Mouse (Mus musculus) lung, postnatal 14 days (tissue): Measurements from ENCODE around the gene Bcl2.
A peak's percentile ranks its signal among the peaks of the same experiment; 100 is the strongest.
"Not testable (repeated sequence)": the region's sequence is repeated elsewhere in the genome, so short reads cannot be mapped to it uniquely, and the experiment has no call there.

ENCODE experiments used
- DNase-seq: peaks from one replicate; pipeline ENCODE4 v3.0.0; 2021

Bcl2 gene

GRCm38 (mm10) chr1:106549025-106549424 is 165.0 kb downstream of the Bcl2 start:
- DNase-seq, result no peak

DNA sequence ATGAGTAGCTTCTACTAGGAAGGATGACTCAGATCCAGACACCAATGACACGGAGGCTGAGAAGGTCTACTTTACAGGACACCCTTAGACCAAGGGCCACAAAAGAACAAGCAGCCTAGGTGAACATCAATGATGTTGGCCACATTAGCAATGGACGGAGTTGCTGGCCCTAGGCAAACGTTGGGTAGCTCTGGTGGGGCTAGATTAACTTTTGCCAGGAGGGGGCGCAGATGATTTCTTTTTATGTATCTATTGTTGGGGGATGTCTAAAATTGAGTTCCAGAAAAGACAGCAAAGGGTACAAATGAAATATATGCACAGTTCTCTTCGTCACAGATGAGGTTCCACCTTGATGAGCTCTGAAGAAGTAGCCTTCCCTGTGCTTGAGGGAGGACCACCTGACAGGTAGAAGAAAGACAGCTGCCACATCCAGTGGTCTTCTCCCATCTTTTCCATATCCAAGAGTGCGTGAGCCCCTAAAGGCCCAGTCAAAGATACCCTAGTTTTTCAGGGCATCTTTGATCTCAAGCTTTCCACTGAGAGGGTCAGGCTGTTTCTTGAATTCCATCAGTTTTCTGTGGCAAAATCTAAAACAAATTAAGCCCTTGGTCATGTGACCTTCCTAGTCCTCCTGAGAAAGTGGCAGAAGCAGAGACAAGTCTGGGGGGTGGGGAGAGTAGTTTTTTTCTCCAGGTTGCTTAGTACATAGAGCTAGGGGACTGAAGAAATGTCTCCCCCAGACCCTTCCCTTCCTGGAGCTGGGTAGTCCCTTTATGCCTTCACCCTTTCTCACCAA is 169.1 kb downstream of the Bcl2 start:
- peak; percentile 76 for DNase-seq

- DNase-seq, result peak; percentile 55
Observed at GRCm38 (mm10) chr1:106542731-106543130, 171.3 kb downstream of the Bcl2 start.

DNA sequence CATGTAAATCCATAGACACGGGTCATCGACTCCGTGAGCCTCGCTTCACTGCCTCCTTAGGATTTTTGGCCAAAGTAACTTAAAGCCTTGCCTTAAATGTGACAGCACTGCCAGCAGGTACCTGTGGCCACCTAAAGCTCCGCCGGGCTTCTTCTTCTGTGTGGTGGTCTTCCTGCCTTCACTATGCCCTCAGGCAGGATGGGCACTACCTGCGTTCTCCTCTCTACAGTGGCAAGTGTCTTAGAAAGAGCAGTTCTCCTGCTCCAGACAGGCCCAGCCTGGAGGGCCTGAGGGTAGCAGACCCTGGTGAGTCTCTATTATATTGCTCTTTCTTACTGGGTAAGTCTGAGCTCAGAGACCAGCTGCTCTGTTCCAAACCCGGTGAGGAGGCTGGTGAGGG is 172.2 kb downstream of the Bcl2 start:
- DNase-seq, result no peak

- DNase-seq, result no peak
Observed at GRCm38 (mm10) chr1:106540130-106540529, 173.9 kb downstream of the Bcl2 start.

GRCm38 (mm10) chr1:106539029-106539428 is 175.0 kb downstream of the Bcl2 start:
- DNase-seq, result no peak

GRCm38 (mm10) chr1:106534835-106535234 is 179.2 kb downstream of the Bcl2 start:
- not testable (repeated sequence) for DNase-seq

GRCm38 (mm10) chr1:106529570-106529969 is 184.5 kb downstream of the Bcl2 start:
- no peak for DNase-seq

- no peak for DNase-seq
Observed at GRCm38 (mm10) chr1:106527537-106527936, 186.5 kb downstream of the Bcl2 start.

- DNase-seq, result peak; percentile 80
Observed at GRCm38 (mm10) chr1:106526751-106527150, 187.3 kb downstream of the Bcl2 start.

DNA sequence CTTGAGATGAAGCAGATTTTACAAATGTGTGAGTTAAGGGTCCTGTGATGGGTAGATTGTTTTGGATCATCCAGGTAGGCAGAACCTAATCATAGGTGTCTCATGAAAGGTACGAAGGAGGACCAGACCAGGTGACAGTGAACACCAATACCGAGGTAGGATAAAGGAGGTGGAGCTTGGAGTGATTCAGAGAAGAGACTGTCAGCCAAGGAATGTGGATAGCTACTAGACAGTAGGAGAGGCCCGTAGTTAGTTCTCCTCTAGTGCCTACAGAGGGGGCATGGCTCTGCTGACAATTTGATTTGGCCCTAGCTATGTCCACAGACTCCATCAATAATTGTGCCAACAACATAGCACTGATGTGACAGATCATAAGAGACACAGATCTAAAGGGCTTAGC is 188.0 kb downstream of the Bcl2 start:
- no peak for DNase-seq

DNA sequence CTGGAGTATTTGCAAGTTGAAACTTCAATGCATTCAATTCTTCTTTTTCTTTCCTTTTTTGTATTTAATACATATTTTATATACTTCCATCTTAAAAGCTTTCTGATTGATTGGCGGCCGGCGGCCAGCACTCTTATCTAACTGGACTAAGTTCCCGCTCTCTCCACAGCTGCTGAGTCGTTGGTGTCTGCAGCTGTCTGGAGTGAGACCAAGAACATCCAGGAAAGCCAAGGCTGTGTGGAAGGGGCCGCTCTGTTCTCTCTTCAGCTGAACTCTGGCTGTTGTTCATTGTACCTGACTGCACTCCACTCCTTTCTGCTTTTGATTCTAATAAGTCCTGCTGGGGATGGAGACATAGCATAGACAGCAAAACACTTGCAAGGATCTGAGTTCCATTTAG is 190.3 kb downstream of the Bcl2 start:
- DNase-seq, result peak; percentile 22

DNA sequence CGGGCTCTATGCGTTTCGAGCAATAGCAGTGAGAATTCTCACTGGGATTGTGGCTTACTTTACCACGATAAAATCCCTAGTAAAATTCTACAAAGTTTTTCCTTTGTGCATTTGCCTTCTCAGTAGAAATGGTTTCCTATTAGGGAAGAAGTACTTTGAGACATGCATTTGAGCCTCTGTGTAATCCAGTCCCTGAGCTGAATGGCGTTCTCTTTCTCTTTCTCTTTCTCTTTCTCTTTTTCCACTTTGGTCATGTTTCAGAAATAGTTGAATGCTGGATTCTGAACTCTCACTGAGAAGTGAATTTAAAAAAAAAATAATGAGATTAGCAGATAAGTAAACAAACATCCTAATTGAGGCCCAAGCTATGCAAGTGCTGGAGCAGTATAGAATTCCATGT is 191.1 kb downstream of the Bcl2 start:
- no peak for DNase-seq

DNA sequence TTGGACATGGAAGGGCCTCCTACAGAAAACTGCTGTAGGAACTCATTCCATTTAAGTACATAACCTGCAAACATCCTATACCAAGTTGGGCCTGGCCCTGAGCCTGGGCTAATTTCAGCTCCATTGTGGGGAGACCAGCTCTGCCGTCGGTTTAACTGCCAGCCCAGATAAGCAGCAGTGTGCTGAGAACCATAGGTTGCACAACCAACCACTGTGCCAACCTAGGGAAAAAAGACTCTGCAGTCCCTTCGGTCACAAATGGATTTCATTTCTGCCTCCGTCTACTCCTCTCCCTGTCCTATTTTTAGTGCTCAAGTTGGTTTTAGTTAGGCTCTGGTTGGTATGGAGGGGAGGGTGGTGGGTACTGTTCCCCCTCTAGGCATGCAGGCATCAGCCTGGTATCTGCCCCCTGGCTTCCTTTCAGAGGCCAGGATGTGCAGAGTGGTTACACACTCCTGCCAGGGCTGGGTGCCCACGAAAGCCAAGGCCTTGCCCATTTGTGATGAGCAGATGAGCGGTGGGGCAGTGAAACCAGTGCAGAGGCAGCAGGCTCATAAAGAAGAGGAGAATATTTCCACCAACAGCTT is 196.4 kb downstream of the Bcl2 start:
- no peak for DNase-seq

- no peak for DNase-seq
Observed at GRCm38 (mm10) chr1:106517099-106517498, 197.0 kb downstream of the Bcl2 start.

DNA sequence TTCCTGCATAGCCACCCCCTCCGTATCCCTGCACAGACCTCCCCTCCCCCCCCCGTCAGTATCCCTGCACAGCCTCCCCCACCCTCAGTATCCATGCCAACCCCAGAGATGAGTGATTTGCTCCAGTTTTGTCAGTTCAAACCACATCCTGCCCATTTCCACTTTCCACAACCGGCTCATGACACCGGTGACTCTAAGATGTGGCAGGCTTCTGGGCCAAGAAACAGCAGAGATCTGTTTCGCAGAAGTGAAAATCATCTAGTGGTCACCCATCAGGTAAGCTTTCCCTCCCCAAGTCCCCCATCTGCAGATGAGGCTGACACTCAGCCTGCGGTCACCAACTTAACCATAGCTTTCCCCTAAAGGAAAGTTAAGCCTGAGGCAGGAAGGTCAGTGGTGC is 198.5 kb downstream of the Bcl2 start:
- DNase-seq, result no peak

DNA sequence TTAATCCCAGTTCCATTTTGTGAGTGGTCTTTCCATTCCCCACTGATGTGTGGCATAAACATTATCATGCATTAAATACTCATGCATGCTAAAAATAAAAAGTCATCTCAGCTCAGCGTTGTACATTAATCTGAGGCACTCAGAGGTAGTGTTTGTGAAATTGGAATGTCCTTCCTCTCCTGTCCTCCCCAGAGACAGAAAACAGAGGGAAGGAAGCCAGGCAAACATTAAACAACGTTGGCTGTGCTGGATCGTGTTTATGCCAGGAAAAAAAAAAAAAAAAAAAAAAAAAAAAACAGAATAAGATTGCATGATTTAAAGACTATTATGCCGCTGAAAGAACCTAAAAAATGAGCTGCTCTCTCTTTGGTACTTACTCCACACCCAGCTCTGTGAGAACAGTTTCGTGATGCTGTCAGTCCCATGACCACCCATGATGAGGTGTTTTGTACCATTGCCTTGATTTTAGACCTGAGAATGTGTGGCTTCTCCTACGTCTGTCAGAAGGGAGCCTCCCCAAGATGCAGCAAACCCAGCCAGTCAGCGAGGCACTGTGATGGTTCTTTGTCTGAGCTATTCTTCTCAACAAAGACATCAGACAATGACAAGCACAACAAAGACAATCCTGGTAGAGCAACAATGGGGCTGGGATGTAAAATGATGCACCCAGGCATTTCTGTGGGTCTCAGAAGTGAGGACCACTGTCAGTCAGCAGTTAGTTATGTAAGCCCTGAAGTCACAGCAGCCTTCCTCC is 200.0 kb downstream of the Bcl2 start:
- DNase-seq, result no peak

DNA sequence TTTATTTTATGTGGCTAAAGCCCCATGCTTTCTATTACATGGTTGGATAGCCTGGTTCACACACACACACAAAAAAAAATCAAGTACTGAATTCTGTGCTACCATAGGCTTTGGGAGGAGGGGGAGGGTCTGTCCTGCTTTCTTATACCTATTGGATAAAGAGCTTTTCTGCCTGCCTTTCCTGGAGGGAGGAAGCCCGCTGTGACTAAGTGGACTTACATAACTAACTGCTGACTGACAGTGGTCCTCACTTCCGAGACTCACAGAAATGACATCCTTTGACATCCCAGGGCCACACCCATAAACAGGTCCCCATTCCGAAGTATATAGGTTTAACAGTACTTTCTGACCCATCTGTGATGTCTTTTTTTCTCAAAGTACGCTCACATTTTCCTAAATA is 200.6 kb downstream of the Bcl2 start:
- DNase-seq, result no peak

DNA sequence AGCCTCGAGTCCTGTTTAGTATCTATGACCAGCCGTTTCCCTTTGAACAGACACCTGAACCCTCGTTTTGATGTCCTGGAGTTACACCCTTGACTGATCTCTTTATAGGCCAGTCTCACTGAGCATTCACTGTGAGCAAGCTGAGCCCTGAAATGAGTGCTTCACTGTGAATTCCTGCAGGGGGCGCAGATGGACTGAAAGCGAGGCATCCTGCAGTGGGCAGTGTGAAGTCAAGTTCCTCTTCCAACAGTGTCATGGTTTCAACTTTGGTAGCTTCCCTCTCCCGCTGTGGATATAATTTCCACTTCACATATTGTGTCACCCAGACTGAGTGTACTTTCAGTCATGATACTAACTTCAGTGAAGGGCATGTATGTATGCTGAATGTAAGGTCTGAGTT is 202.5 kb downstream of the Bcl2 start:
- DNase-seq, result peak; percentile 83

- no peak for DNase-seq
Observed at GRCm38 (mm10) chr1:106507556-106507955, 206.5 kb downstream of the Bcl2 start.

DNA sequence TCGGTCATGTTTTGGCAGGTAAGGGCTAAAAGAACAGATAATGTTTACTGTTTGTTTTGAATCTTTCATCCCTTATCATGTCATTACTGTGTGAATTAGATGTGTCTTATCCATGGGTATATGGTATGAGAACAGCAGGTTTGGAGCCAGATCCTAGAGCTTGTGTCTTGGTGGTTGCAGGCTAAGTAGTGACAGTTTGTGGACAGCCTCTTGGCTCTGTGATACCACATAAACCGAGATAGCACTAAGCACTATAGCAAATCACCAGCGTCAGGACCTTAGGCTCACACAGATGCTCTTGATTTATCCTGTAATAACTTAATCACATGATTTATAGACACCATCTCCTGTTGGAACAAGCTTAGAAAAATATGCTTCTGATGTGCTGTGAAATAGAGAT is 210.2 kb downstream of the Bcl2 start:
- DNase-seq, result no peak

DNA sequence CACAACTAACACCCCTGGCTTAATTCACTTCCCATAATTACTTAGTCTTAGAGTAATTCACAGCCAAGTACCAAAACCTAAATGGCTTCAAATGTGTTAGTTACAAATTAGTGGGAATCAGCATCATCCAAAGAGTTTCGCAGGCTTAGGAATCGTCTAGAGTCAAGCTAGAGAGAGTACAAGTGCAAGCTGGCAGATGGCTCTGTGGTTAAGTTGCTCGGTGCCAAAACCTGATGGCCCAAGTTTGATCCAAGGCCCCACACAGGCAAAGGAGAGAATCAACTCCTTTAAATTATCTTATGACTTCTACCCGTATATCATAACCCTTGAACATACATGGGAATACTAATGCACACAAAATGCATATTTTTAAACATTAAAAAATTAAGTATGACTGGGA is 210.7 kb downstream of the Bcl2 start:
- DNase-seq, result no peak

GRCm38 (mm10) chr1:106497999-106498398 is 216.1 kb downstream of the Bcl2 start:
- DNase-seq, result no peak
